Mouse (Mus musculus) thymus, adult 2 months (tissue): ENCODE measurements around the gene Atg7.

Source experiments
- CTCF ChIP-seq: fragments of 200-500 bp; IDR thresholded peaks from 2 replicates; pipeline ENCODE4 v1.5.1; 2012; ENCODE audit warnings: mild to moderate bottlenecking, control low read depth, low read length, moderate library complexity, borderline replicate concordance; ENCODE audit not compliant: control insufficient read depth, poor library complexity, insufficient read depth; ENCODE audit errors: extremely low read depth
- POLR2A ChIP-seq: fragments of 200-500 bp; IDR thresholded peaks from 2 replicates; pipeline ENCODE4 v1.6.1; 2012; ENCODE audit warnings: mild to moderate bottlenecking, low read length, control low read depth, moderate library complexity; ENCODE audit not compliant: control insufficient read depth, poor library complexity, insufficient read depth; ENCODE audit errors: extremely low read depth

DNA sequence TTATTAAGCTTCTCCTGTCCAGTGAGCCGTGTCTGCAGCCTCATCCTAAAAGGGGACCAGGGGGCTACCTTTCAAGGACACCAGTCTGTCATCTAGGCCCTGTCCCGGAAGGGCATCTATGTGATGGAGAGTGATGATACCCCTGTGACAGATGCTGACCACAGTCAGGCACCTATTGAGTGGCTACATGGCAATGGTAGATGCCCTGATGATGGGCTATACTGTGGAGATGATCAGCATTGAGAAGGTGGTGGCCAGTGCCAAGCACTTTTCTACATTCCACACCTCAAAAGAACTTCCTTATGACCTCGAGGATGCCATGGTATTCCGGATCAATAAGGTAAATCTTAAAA lies 95.8 kb downstream of the Atg7 start:
- TF ChIP-seq CTCF (no peak), POLR2A (no peak)
